Mouse (Mus musculus) limb, embryonic 14.5 days (tissue): Measurements from ENCODE around the gene Cfap126. TPM values are rescaled to one million over a fixed set of nuclear protein-coding genes. Genes with fewer than 3 reads are reported as not detected.

Experiments used
- ATAC-seq: fragments of 200-750 bp; cut with Nextera tagmentation; 2 replicates; pipeline ENCODE4 v1.8.0; 2017; ENCODE audit warnings: low read depth, moderate number of reproducible peaks, moderate TSS enrichment; ENCODE audit not compliant: low FRiP score
- DNase-seq: peaks from one replicate; pipeline ENCODE4 v3.0.0-alpha.2; 2015; ENCODE audit warnings: low spot score
- H3K27ac ChIP-seq: fragments of 300-500 bp; sonication (generic); replicated peaks from 2 replicates; pipeline ENCODE4 v1.5.1; 2014; ENCODE audit warnings: low read depth, mild to moderate bottlenecking, low read length, moderate library complexity, mixed read lengths
- H3K27me3 ChIP-seq: fragments of 300-500 bp; sonication (generic); 2 replicates; pipeline ENCODE4 v1.6.1; 2014; ENCODE audit warnings: low read length, mixed read lengths; ENCODE audit not compliant: control insufficient read depth, insufficient read depth
- H3K36me3 ChIP-seq: fragments of 300-500 bp; sonication (generic); 2 replicates; pipeline ENCODE4 v1.6.1; 2014; ENCODE audit warnings: mild to moderate bottlenecking, low read length, moderate library complexity, mixed read lengths; ENCODE audit not compliant: control insufficient read depth, insufficient read depth
- H3K4me1 ChIP-seq: fragments of 300-500 bp; sonication (generic); 2 replicates; pipeline ENCODE4 v1.6.1; 2014; ENCODE audit warnings: antibody characterized with exemption, low read length, mixed read lengths; ENCODE audit not compliant: control insufficient read depth, insufficient read depth
- H3K4me2 ChIP-seq: fragments of 300-500 bp; sonication (generic); replicated peaks from 2 replicates; pipeline ENCODE4 v1.6.1; 2014; ENCODE audit warnings: low read depth, mild to moderate bottlenecking, low read length, moderate library complexity; ENCODE audit not compliant: severe bottlenecking
- H3K4me3 ChIP-seq: fragments of 300-500 bp; sonication (generic); replicated peaks from 2 replicates; pipeline ENCODE4 v1.5.1; 2014; ENCODE audit warnings: low read length
- H3K9ac ChIP-seq: fragments of 300-500 bp; sonication (generic); 2 replicates; pipeline ENCODE4 v1.6.1; 2014; ENCODE audit warnings: mild to moderate bottlenecking, low read depth, low read length, moderate library complexity; ENCODE audit not compliant: severe bottlenecking
- H3K9me3 ChIP-seq: fragments of 300-500 bp; sonication (generic); 2 replicates; pipeline ENCODE4 v1.6.1; 2016; ENCODE audit warnings: low read length; ENCODE audit not compliant: control insufficient read depth
- POLR2A ChIP-seq: fragments of 200-500 bp; IDR thresholded peaks from 2 replicates; pipeline ENCODE4 v1.8.0; 2012; ENCODE audit warnings: inconsistent platforms, mild to moderate bottlenecking, moderate library complexity, borderline replicate concordance; ENCODE audit not compliant: insufficient read depth, insufficient read length; ENCODE audit errors: extremely low read depth
- WGBS: fragments of 180-500 bp; shearing (Covaris S2); extraction: QIAGEN DNeasy Blood & Tissue Kit; methylation state at CpG from one replicate; pipeline ENCODE4 v1.1.7; 2014; 5-methylcytosine and 5-hydroxymethylcytosine counted together
- polyA plus RNA-seq, 2 experiments: library from polyadenylated mRNA; depleted of rRNA in 1 of 2; stranded (reverse) in 1 of 2; unstranded in 1 of 2; fragments of >200 nt; fragmentation: Nextera tagmentation in 1 of 2; extraction: Ambion mirVana in 1 of 2; gene quantifications; 2 replicates each; pipeline versions ENCODE4 v1.2.1 to v1.2.3; 2012 to 2014

Gene Cfap126
- polyA plus RNA-seq, 2 experiments: 1.3 to 2.1 TPM

DNA sequence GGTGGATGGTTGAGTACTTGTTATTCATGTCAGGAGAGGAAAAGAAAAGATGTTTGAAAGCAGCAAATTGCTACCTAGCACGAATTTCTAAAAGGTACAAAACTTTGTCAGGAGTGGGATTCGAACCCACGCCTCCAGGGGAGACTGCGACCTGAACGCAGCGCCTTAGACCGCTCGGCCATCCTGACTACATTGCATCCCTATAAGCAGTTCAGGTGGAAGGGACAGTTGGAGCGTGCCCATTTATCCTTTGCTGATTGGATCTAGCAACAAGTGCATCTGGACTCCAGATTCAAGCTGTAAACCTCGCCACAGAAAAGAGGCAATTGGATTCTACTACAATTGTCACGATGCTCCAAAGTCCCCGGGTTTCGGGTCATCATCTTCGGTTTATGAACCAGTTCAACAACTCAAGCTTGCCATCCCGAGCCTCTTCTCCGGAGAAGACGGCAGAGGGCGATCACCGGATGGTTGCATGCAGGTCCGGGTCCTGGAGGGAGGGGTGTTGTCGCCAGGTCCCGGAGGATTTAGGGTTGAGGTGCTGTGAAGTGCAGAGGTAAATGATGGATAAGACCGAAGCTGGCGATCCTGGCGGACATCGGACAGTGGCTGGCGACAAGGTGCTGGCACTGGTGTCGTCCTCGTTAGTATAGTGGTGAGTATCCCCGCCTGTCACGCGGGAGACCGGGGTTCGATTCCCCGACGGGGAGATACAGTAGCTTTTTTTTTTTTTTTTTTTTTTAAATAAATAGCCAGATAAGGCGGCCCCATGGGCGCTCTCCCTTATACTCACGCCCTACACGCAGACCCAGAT is 11.8 kb upstream of the Cfap126 start:
- under 1% methylated on average over 40 of the region's 40 CpGs for WGBS
- no peaks in the 10 kb centered on the region for H3K36me3 ChIP-seq
- H3K4me2 ChIP-seq: peak overlapping the region; percentile 51
- TF ChIP-seq POLR2A: no peak
- no peaks in the 10 kb centered on the region for H3K9me3 ChIP-seq
- peak; percentile 85 for DNase-seq
- no peak overlapping the region; the same call in 1 of the 2 replicates for H3K27ac ChIP-seq
- H3K4me1 ChIP-seq: 0 out of 2 replicates have a peak, but pooled peaks cover 3% of the 10 kb centered on the region
- H3K4me3 ChIP-seq: peak overlapping the region; percentile 61
- H3K9ac ChIP-seq: peak overlapping the region; percentile 53
- no peaks in the 10 kb centered on the region for H3K27me3 ChIP-seq
- peak; percentile 85 for ATAC-seq

GRCm38 (mm10) chr1:171102547-171103177 is 11.1 kb upstream of the Cfap126 start:
- peak overlapping the region; percentile 61 for H3K4me3 ChIP-seq
- peak; percentile 94 for DNase-seq
- H3K27ac ChIP-seq: no peak overlapping the region; the same call in 1 of the 2 replicates
- H3K4me2 ChIP-seq: peak overlapping the region; percentile 51
- no peaks in the 10 kb centered on the region for H3K36me3 ChIP-seq
- H3K9ac ChIP-seq: peak overlapping the region; percentile 53
- H3K9me3 ChIP-seq: no peaks in the 10 kb centered on the region
- peak; percentile 90 for ATAC-seq
- H3K27me3 ChIP-seq: no peaks in the 10 kb centered on the region
- 0 out of 2 replicates have a peak, but pooled peaks cover 3% of the 10 kb centered on the region for H3K4me1 ChIP-seq
- under 1% methylated on average over 35 of the region's 35 CpGs for WGBS
- no peak for TF ChIP-seq POLR2A

DNA sequence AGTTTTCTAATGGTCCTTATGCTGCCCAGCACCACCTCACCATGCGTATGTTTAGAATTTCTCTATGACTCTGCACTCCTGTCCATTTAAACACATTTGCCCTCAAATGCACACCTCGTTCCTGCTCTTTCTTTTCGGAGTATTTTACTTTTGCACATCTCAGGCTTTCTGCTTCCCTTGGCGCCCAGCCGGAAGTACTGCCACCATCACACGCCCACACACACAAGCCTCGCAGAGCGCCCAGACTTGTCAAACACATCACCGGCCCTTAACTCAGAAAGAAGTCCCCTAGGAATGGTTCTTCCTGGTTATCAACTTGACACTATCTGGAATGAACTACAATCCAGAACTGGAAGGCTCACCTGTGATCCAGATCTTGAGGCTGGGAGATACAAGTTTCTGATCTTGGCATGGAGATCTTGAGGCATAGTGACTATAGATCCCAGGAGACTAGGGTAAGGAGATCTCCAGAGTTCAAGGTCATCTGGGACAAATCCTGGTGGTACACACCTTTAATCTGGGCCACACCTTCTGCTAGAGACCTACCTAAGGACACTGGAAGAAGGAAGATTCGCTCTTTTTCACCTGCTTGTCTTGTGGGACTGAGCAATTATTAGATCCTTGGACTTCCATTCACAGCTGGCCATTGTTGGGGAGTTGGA is 10.4 kb upstream of the Cfap126 start:
- no peak for TF ChIP-seq POLR2A
- DNase-seq: no peak
- no peaks in the 10 kb centered on the region for H3K9me3 ChIP-seq
- no peaks in the 10 kb centered on the region for H3K36me3 ChIP-seq
- 0 out of 2 replicates have a peak, but pooled peaks cover 3% of the 10 kb centered on the region for H3K4me1 ChIP-seq
- WGBS: 9% methylated on average over 10 of the region's 10 CpGs
- H3K27me3 ChIP-seq: no peaks in the 10 kb centered on the region
- H3K4me2 ChIP-seq: peak overlapping the region; percentile 51
- peak; percentile 14; the same call in 1 of the 2 replicates for ATAC-seq
- peak overlapping the region; percentile 22; the same call in 1 of the 2 replicates for H3K9ac ChIP-seq
- peak overlapping the region; percentile 61 for H3K4me3 ChIP-seq
- no peak overlapping the region for H3K27ac ChIP-seq

- WGBS: 73% methylated on average over 6 of the region's 6 CpGs
- no peak for TF ChIP-seq POLR2A
- Histone ChIP-seq H3K36me3 (no peaks in the 10 kb centered on the region), H3K9me3 (no peaks in the 10 kb centered on the region), H3K9ac (no peak overlapping the region), H3K4me3 (no peak overlapping the region), H3K4me1 (0 out of 2 replicates have a peak, but pooled peaks cover 3% of the 10 kb centered on the region), H3K4me2 (no peak overlapping the region), H3K27ac (no peak overlapping the region), H3K27me3 (no peaks in the 10 kb centered on the region)
- ATAC-seq (no peak), DNase-seq (no peak)
Observed at GRCm38 (mm10) chr1:171105226-171105625, 8.5 kb upstream of the Cfap126 start.

GRCm38 (mm10) chr1:171109620-171110019 is 4.1 kb upstream of the Cfap126 start:
- Histone ChIP-seq H3K4me1 (0 out of 2 replicates have a peak, but pooled peaks cover 2% of the 10 kb centered on the region), H3K4me3 (no peak overlapping the region), H3K4me2 (no peak overlapping the region), H3K9ac (no peak overlapping the region), H3K9me3 (no peaks in the 10 kb centered on the region), H3K27ac (no peak overlapping the region), H3K36me3 (no peaks in the 10 kb centered on the region), H3K27me3 (no peaks in the 10 kb centered on the region)
- no peak for DNase-seq
- no peak for ATAC-seq
- WGBS: 46% methylated on average over 9 of the region's 9 CpGs
- TF ChIP-seq POLR2A: no peak
